Comparison of ENCODE assay signal across 9 mouse cellular contexts in genomic region chr7:141394158-141394557, GRCm38 (mm10). TPM values are rescaled to one million over a fixed set of nuclear protein-coding genes. Genes with fewer than 3 reads are reported as not detected.
A peak's percentile ranks its signal among the peaks of the same experiment; 100 is the strongest.
DNase-seq lines count a peak whose midpoint lies in the region; ATAC-seq lines count a peak whose summit lies in the region.
"Had no signal": no experiment of that assay in that cellular context is flagged by ENCODE, and none has a peak within 500 bp of the region (broad histone marks: within the 10 kb centered on the region; RNA-seq: fewer than 3 reads in every experiment).

No protein-coding gene starts in this region.

- 9% methylated on average over 7 of the region's 7 CpGs for WGBS in liver, embryonic 15.5 days (ENCODE audit: insufficient replicate concordance)
- WGBS in midbrain, embryonic 11.5 days, result 91% methylated on average over 7 of the region's 7 CpGs
- 93% methylated on average over 7 of the region's 7 CpGs for WGBS in embryonic facial prominence, embryonic 10.5 days

- peaks cover 63% of the 10 kb centered on the region for H3K4me1 ChIP-seq in liver, embryonic 15.5 days (replicated peaks)
- H3K4me1 ChIP-seq in midbrain, embryonic 11.5 days (ENCODE audit: control insufficient read depth, insufficient read depth, low read length), result peaks cover 12% of the 10 kb centered on the region
- peaks cover 19% of the 10 kb centered on the region for H3K4me1 ChIP-seq in embryonic facial prominence, embryonic 10.5 days

- H3K4me3 ChIP-seq in liver, embryonic 15.5 days (replicated peaks), result peak overlapping the region; percentile 82
- H3K4me3 ChIP-seq in midbrain, embryonic 11.5 days (ENCODE audit: low read depth, low read length), result no peak overlapping the region
- H3K4me3 ChIP-seq in embryonic facial prominence, embryonic 10.5 days, result no peak overlapping the region
- H3K4me3 ChIP-seq: lung, embryonic 15.5 days had no signal

- H3K9ac ChIP-seq in liver, embryonic 15.5 days, result peak overlapping the region; percentile 85
- no peak overlapping the region for H3K9ac ChIP-seq in midbrain, embryonic 11.5 days (ENCODE audit: low read length)
- H3K9ac ChIP-seq: lung, embryonic 15.5 days had no signal

- H3K27ac ChIP-seq in liver, embryonic 15.5 days (replicated peaks), result peak overlapping the region; percentile 100
- no peak overlapping the region for H3K27ac ChIP-seq in midbrain, embryonic 11.5 days (ENCODE audit: low read depth, low read length)
- no peak overlapping the region for H3K27ac ChIP-seq in embryonic facial prominence, embryonic 10.5 days (replicated peaks)
- H3K27ac ChIP-seq: lung, embryonic 15.5 days had no signal

- H3K27me3 ChIP-seq in liver, embryonic 15.5 days, result no peaks in the 10 kb centered on the region
- 0 out of 2 replicates have a peak, but pooled peaks cover 2% of the 10 kb centered on the region for H3K27me3 ChIP-seq in midbrain, embryonic 11.5 days (ENCODE audit: control insufficient read depth, insufficient read depth, low read length)
- H3K27me3 ChIP-seq in embryonic facial prominence, embryonic 10.5 days (replicated peaks; ENCODE audit: low read depth, poor library complexity, severe bottlenecking), result 0 out of 2 replicates have a peak, but pooled peaks cover 3% of the 10 kb centered on the region
- H3K27me3 ChIP-seq: lung, embryonic 15.5 days had no signal

- no peaks in the 10 kb centered on the region for H3K9me3 ChIP-seq in liver, embryonic 15.5 days (replicated peaks)
- H3K9me3 ChIP-seq in midbrain, embryonic 11.5 days (ENCODE audit: control insufficient read depth, low read length), result no peaks in the 10 kb centered on the region
- no peaks in the 10 kb centered on the region for H3K9me3 ChIP-seq in embryonic facial prominence, embryonic 10.5 days
- H3K9me3 ChIP-seq: lung, embryonic 15.5 days had no signal

- ATAC-seq in common myeloid progenitor, adult 5-6 weeks (replicated peaks; ENCODE audit: low read depth, poor library complexity, severe bottlenecking), result peak; percentile 60
- ATAC-seq in liver, embryonic 15.5 days (ENCODE audit: insufficient read depth), result peak; percentile 49
- no peak for ATAC-seq in midbrain, embryonic 11.5 days (ENCODE audit: low FRiP score)

- peak; percentile 41 for DNase-seq in spleen, adult 12 weeks (ENCODE audit: low spot score)
- no peak for DNase-seq in spleen, adult 18-20 months
- peak; percentile 46 to 70 for DNase-seq in spleen, postnatal 4 days (ENCODE audit: low spot score in 2 of 2)
- DNase-seq in midbrain, embryonic 11.5 days (ENCODE audit: low spot score, missing footprints), result no peak
- DNase-seq in embryonic facial prominence, embryonic 10.5 days (ENCODE audit: low spot score), result no peak
- DNase-seq in gastrocnemius, adult 18-20 months (ENCODE audit: low spot score), result no peak

- peak overlapping the region; percentile 96 for H3K4me2 ChIP-seq in liver, embryonic 15.5 days
- H3K4me2 ChIP-seq in midbrain, embryonic 11.5 days, result no peak overlapping the region
- H3K4me2 ChIP-seq: lung, embryonic 15.5 days had no signal

- peaks cover 40% of the 10 kb centered on the region for H3K36me3 ChIP-seq in liver, embryonic 15.5 days (replicated peaks)
- H3K36me3 ChIP-seq in midbrain, embryonic 11.5 days (ENCODE audit: control insufficient read depth, insufficient read depth, low read length), result peaks cover 5% of the 10 kb centered on the region; the same call in 1 of the 2 replicates
- H3K36me3 ChIP-seq in embryonic facial prominence, embryonic 10.5 days (replicated peaks), result peaks cover 36% of the 10 kb centered on the region

RNA-seq across cellular contexts. Expression of gene Taldo1, which starts 2.2 kb away (rescaled TPM):
- 295 and 302 TPM in 2 replicates for total RNA-seq in common myeloid progenitor, adult 5-6 weeks (2017)
- polyA plus RNA-seq in liver, embryonic 15.5 days (2015; fragmentation: Nextera tagmentation; extraction: Ambion mirVana), result 409 and 415 TPM in 2 replicates
- polyA plus RNA-seq in midbrain, embryonic 11.5 days (2014; fragmentation: Nextera tagmentation; extraction: Ambion mirVana), result 386 and 400 TPM in 2 replicates
- 297 and 299 TPM in 2 replicates for polyA plus RNA-seq in embryonic facial prominence, embryonic 10.5 days (2016; fragmentation: Nextera tagmentation; extraction: Ambion mirVana)
- 10 to 100 TPM; 84.5 to 85.6 TPM for total RNA-seq in gastrocnemius, adult 18-20 months (2021)

RNA-seq across cellular contexts. Expression of gene Gatd1, which starts 19.8 kb away (rescaled TPM):
- 11.4 and 12.7 TPM in 2 replicates for total RNA-seq in common myeloid progenitor, adult 5-6 weeks (2017)
- polyA plus RNA-seq in liver, embryonic 15.5 days (2015; fragmentation: Nextera tagmentation; extraction: Ambion mirVana), result 15.0 and 15.7 TPM in 2 replicates
- polyA plus RNA-seq in midbrain, embryonic 11.5 days (2014; fragmentation: Nextera tagmentation; extraction: Ambion mirVana), result 34.0 and 36.1 TPM in 2 replicates
- 48.5 and 50.8 TPM in 2 replicates for polyA plus RNA-seq in embryonic facial prominence, embryonic 10.5 days (2016; fragmentation: Nextera tagmentation; extraction: Ambion mirVana)
- 1 to 10 TPM; 6.6 to 7.5 TPM for total RNA-seq in gastrocnemius, adult 18-20 months (2021)

RNA-seq across cellular contexts. Expression of gene Cend1, which starts 35.1 kb away (rescaled TPM):
- not detected in 2 replicates for total RNA-seq in common myeloid progenitor, adult 5-6 weeks (2017)
- polyA plus RNA-seq in liver, embryonic 15.5 days (2015; fragmentation: Nextera tagmentation; extraction: Ambion mirVana), result not detected in 2 replicates
- polyA plus RNA-seq in midbrain, embryonic 11.5 days (2014; fragmentation: Nextera tagmentation; extraction: Ambion mirVana), result 5.8 and 5.9 TPM in 2 replicates
- 7.7 and 8.4 TPM in 2 replicates for polyA plus RNA-seq in embryonic facial prominence, embryonic 10.5 days (2016; fragmentation: Nextera tagmentation; extraction: Ambion mirVana)
- total RNA-seq in gastrocnemius, adult 18-20 months (2021), result under 1 TPM; 0.39 to 0.47 TPM

RNA-seq across cellular contexts. Expression of gene Slc25a22, which starts 43.5 kb away (rescaled TPM):
- 4.9 and 11.1 TPM in 2 replicates for total RNA-seq in common myeloid progenitor, adult 5-6 weeks (2017)
- 18.7 and 20.5 TPM in 2 replicates for polyA plus RNA-seq in liver, embryonic 15.5 days (2015; fragmentation: Nextera tagmentation; extraction: Ambion mirVana)
- polyA plus RNA-seq in midbrain, embryonic 11.5 days (2014; fragmentation: Nextera tagmentation; extraction: Ambion mirVana), result 31.2 and 31.9 TPM in 2 replicates
- polyA plus RNA-seq in embryonic facial prominence, embryonic 10.5 days (2016; fragmentation: Nextera tagmentation; extraction: Ambion mirVana), result 49.3 and 52.2 TPM in 2 replicates
- 10 to 100 TPM; 18.2 to 21.3 TPM for total RNA-seq in gastrocnemius, adult 18-20 months (2021)

RNA-seq across cellular contexts. Expression of gene Pidd1, which starts 49.7 kb away (rescaled TPM):
- total RNA-seq in common myeloid progenitor, adult 5-6 weeks (2017), result 8.3 and 14.3 TPM in 2 replicates
- 10.3 and 10.7 TPM in 2 replicates for polyA plus RNA-seq in liver, embryonic 15.5 days (2015; fragmentation: Nextera tagmentation; extraction: Ambion mirVana)
- 7.4 and 7.8 TPM in 2 replicates for polyA plus RNA-seq in midbrain, embryonic 11.5 days (2014; fragmentation: Nextera tagmentation; extraction: Ambion mirVana)
- 24.9 and 26.0 TPM in 2 replicates for polyA plus RNA-seq in embryonic facial prominence, embryonic 10.5 days (2016; fragmentation: Nextera tagmentation; extraction: Ambion mirVana)
- under 1 TPM; 0.09 to 0.14 TPM for total RNA-seq in gastrocnemius, adult 18-20 months (2021)

Comparison
In these comparisons a context has a peak if more than half of its experiments do, and no peak if none do; other contexts are left out.
1. DNase-seq: peak in spleen, adult 12 weeks (single experiment) and spleen, postnatal 4 days (2 of 2); none in spleen, adult 18-20 months (0 of 2), midbrain, embryonic 11.5 days (single experiment), embryonic facial prominence, embryonic 10.5 days (single experiment) and gastrocnemius, adult 18-20 months (single experiment).